Mouse (Mus musculus) spleen, adult 2 months (tissue): ENCODE data around the gene Lyar.

ENCODE experiments used
- CTCF ChIP-seq: fragments of 200-500 bp; IDR thresholded peaks from 2 replicates; pipeline ENCODE4 v1.5.1; 2011; ENCODE audit warnings: mild to moderate bottlenecking, inconsistent platforms; ENCODE audit not compliant: insufficient read depth, insufficient read length, insufficient replicate concordance; ENCODE audit errors: extremely low read depth
- POLR2A ChIP-seq: fragments of 200-500 bp; IDR thresholded peaks from 2 replicates; pipeline ENCODE4 v1.6.1; 2011; ENCODE audit warnings: low read depth, low read length, inconsistent platforms

- TF ChIP-seq POLR2A: no peak
- TF ChIP-seq CTCF: no peak
These were observed 36.3 kb downstream of the Lyar start for GRCm38 (mm10) chr5:38256551-38256950.
